8 mouse cellular contexts compared by ENCODE assay signal in the genomic region with DNA sequence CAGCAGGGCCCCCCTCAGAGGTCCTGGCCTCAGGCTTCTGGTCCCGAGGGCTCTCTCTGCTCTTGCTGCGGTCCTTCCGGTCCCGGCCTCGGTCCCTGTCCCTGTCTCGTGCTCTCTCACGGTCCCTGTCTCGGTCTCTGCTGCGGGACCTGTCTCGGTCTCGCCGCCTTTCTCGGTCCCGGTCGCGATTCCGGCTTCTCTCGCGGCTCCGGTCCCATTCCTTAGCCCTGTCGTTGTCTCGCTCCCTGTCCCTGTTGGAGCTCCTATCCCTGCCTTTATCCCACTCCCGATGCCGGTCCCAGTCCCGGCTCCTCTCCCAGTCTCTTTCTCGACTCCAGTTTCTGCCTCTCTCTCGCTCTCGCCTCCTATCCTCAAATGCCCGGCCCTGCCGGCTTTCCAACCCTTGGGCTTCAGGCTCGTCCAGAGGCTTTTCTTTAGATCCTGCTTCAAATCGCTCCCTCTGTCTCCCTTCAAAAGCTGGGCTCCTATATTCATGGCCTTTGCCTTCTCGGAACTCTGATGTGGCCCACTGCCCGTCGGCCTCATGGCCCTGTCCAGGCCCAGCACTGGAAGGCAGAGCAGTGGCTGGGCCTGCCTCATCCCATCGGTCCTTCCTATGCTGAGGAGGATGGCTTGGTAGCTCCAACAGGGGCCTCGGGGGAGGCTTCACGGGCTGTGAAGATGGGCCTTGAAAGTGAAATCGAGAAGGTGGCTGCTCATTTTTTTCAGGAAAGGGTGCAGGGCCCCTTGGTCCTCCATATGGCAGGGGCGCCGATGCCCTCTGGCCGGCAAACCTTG. TPM values are rescaled to one million over a fixed set of nuclear protein-coding genes. Genes with fewer than 3 reads are reported as not detected.
DNase-seq lines count a peak whose midpoint lies in the region; ATAC-seq lines count a peak whose summit lies in the region.

No protein-coding gene starts in this region.

- peak overlapping the region; percentile 44 for H3K4me2 ChIP-seq in embryonic facial prominence, embryonic 15.5 days (replicated peaks)
- peak overlapping the region; percentile 22; the same call in 1 of the 2 replicates for H3K4me2 ChIP-seq in stomach, embryonic 14.5 days (replicated peaks; ENCODE audit: low read depth, low read length)

- 0 out of 2 replicates have a peak, but pooled peaks cover 3% of the 10 kb centered on the region for H3K27me3 ChIP-seq in embryonic facial prominence, embryonic 15.5 days
- no peaks in the 10 kb centered on the region for H3K27me3 ChIP-seq in stomach, embryonic 14.5 days (ENCODE audit: control insufficient read depth, insufficient read depth, low read length)

- H3K9ac ChIP-seq in embryonic facial prominence, embryonic 15.5 days, result peak overlapping the region; percentile 12; the same call in 1 of the 2 replicates
- no peak overlapping the region for H3K9ac ChIP-seq in stomach, embryonic 14.5 days (replicated peaks; ENCODE audit: low read depth, low read length)

- peaks cover 8% of the 10 kb centered on the region for H3K4me1 ChIP-seq in embryonic facial prominence, embryonic 15.5 days
- H3K4me1 ChIP-seq in stomach, embryonic 14.5 days (ENCODE audit: control insufficient read depth, insufficient read depth, low read length), result no peaks in the 10 kb centered on the region

- peak; percentile 19 to 63 for DNase-seq in adrenal gland, adult (ENCODE audit: inconsistent age in 2 of 2, low spot score in 1 of 2)
- DNase-seq in adrenal gland, adult 8-10 months, result no peak
- peak; percentile 34 for DNase-seq in 3134 (ENCODE audit: extremely low read depth, insufficient read length, low spot score)
- DNase-seq in kidney, postnatal 4 days, result peak; percentile 24 to 34
- no peak for DNase-seq in spleen, postnatal 10 days (ENCODE audit: low spot score in 2 of 2)
- no peak for DNase-seq in left cerebral cortex, adult 8-10 months (ENCODE audit: low spot score in 2 of 2)

- peak overlapping the region; percentile 15 for H3K4me3 ChIP-seq in embryonic facial prominence, embryonic 15.5 days (replicated peaks)
- H3K4me3 ChIP-seq in stomach, embryonic 14.5 days (ENCODE audit: low read depth, low read length), result no peak overlapping the region

- 23% methylated on average over 42 of the region's 42 CpGs for WGBS in embryonic facial prominence, embryonic 15.5 days
- 34% methylated on average over 42 of the region's 42 CpGs for WGBS in stomach, embryonic 14.5 days

- H3K9me3 ChIP-seq in embryonic facial prominence, embryonic 15.5 days (replicated peaks), result no peaks in the 10 kb centered on the region
- no peaks in the 10 kb centered on the region for H3K9me3 ChIP-seq in stomach, embryonic 14.5 days (ENCODE audit: control insufficient read depth, low read depth, low read length)

- H3K27ac ChIP-seq in embryonic facial prominence, embryonic 15.5 days (replicated peaks), result no peak overlapping the region
- H3K27ac ChIP-seq in stomach, embryonic 14.5 days (ENCODE audit: low read length), result no peak overlapping the region

- no peak for ATAC-seq in embryonic facial prominence, embryonic 15.5 days (ENCODE audit: insufficient number of reproducible peaks, low FRiP score, low TSS enrichment, low read depth)
- no peak for ATAC-seq in stomach, embryonic 14.5 days (ENCODE audit: insufficient number of reproducible peaks, insufficient read depth, low FRiP score, low read depth)

- H3K36me3 ChIP-seq in embryonic facial prominence, embryonic 15.5 days, result peaks cover 14% of the 10 kb centered on the region; the same call in 1 of the 2 replicates
- H3K36me3 ChIP-seq in stomach, embryonic 14.5 days (ENCODE audit: control insufficient read depth, insufficient read depth, low read length), result peaks cover 14% of the 10 kb centered on the region

RNA-seq across cellular contexts. Expression of a gene that starts 17.0 kb away (rescaled TPM):
- total RNA-seq in adrenal gland, adult 8-10 months (2022), result not detected
- polyA plus RNA-seq in embryonic facial prominence, embryonic 15.5 days (2015; fragmentation: Nextera tagmentation; extraction: Ambion mirVana), result 0.24 and 0.42 TPM in 2 replicates
- polyA plus RNA-seq in stomach, embryonic 14.5 days (2014; fragmentation: Nextera tagmentation; extraction: Ambion mirVana), result 0.13 and 0.14 TPM in 2 replicates
- total RNA-seq in left cerebral cortex, adult 8-10 months (2022), result under 1 TPM; 0.85 to 1.00 (median 0.98) TPM

RNA-seq across cellular contexts. Expression of a gene that starts 50.2 kb away (rescaled TPM):
- 10 to 100 TPM; 41.3 to 60.8 (median 49.4) TPM for total RNA-seq in adrenal gland, adult 8-10 months (2022)
- 28.1 and 28.6 TPM in 2 replicates for polyA plus RNA-seq in embryonic facial prominence, embryonic 15.5 days (2015; fragmentation: Nextera tagmentation; extraction: Ambion mirVana)
- 39.4 and 41.2 TPM in 2 replicates for polyA plus RNA-seq in stomach, embryonic 14.5 days (2014; fragmentation: Nextera tagmentation; extraction: Ambion mirVana)
- 10 to 100 TPM; 53.8 to 57.8 (median 55.2) TPM for total RNA-seq in left cerebral cortex, adult 8-10 months (2022)

RNA-seq across cellular contexts. Expression of a gene that starts 50.4 kb away (rescaled TPM):
- total RNA-seq in adrenal gland, adult 8-10 months (2022), result 10 to 100 TPM; 58.4 to 65.5 (median 64.0) TPM
- polyA plus RNA-seq in embryonic facial prominence, embryonic 15.5 days (2015; fragmentation: Nextera tagmentation; extraction: Ambion mirVana), result 69.1 and 70.4 TPM in 2 replicates
- polyA plus RNA-seq in stomach, embryonic 14.5 days (2014; fragmentation: Nextera tagmentation; extraction: Ambion mirVana), result 53.4 and 57.1 TPM in 2 replicates
- total RNA-seq in left cerebral cortex, adult 8-10 months (2022), result 10 to 100 TPM; 66.2 to 72.7 (median 68.5) TPM

Comparison
In these comparisons a context has a peak if more than half of its experiments do, and no peak if none do; other contexts are left out.
1. DNase-seq: peak in adrenal gland, adult (2 of 2), 3134 (single experiment) and kidney, postnatal 4 days (2 of 2); none in adrenal gland, adult 8-10 months (single experiment), spleen, postnatal 10 days (0 of 2) and left cerebral cortex, adult 8-10 months (0 of 2).